Mouse (Mus musculus): ENCODE measurements around the gene Olfr139.

The Olfr139 gene

DNA sequence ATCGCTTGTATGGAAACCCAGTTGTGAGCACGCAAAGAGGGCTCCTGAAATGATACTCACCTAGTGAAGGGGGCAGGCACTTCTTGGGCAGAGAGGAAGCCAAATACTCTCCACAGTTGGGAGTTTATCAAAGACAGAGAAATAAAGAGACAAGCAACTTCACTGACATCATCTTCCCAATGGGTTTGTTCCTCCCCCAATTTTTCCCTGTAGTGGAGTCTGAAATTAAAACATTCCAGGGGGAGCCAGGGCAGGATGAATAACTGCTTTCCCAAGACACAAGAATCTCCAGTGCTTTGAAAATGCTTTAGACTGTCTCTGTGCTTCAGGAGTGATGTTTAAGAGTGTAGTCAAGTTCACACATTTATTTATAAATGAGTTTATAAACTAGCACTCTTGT, at the start of gene Olfr139, which contains the start of gene Olfr399:
Olfr139 (minus strand) TSS at position 101 of the 400 bp plus-strand sequence.
Olfr399 (minus strand) TSS at position 165 of the 400 bp plus-strand sequence.
- DNase-seq (ENCODE audit: low spot score in 2 of 2): no peak

DNA sequence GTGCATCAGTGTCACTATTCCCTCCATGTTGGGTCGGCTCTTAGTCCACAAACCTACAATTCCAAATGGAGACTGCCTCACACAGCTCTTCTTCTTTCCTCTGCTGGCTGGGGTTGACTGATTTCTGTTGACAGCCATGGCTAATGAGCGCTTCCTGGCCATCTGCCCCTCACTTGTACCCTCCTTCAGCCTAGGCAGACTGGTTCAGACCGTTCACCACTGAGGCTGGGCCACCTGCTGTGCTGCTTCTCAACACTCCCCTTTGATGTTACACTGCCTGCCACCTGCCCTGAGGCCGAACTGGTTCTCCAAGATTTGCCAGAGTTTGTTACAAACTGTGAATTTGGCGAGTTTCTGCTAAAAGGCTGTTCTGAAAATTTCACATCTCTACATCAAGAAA, 48.7 kb upstream of the Olfr139 start:
- DNase-seq (ENCODE audit: low spot score in 2 of 2): no peak

DNA sequence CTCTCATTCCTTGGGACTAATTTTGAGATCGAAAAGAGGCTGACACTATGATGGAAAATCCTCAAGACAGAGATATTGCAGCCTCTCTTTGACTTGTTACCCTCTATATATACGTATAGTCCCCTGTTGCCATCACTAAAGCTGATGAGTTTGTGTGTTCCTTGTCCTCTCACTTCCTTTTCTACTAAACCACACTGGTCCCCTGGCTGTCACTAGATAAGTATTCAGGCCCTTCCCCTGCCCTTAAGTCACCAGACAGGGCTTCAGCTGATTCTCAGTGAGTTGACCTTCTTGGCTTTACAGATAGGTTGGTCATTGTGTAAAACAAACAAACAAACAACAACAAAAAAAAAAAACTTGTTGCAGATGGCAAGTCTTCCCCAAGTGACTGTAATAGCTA, 45.2 kb upstream of the Olfr139 start:
- DNase-seq (ENCODE audit: low spot score in 2 of 2): no peak

DNA sequence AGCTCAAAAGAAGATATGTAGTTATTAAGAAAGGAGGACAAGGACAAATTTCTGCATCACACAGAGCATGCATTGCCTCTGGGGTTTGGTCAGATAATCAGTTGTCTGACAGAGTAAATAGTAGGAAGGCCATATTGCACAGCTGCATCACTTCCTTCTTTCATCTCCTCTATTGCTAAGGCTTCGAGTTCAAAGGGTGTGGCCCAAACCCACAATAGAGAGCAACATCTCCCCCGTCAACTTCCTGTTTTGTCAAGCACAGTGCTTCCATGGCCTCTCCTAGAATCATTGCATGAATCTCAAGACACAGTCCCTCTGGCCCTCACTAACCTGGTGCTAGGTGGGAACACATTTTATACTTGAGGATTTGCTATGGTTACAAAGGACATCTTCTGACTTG, 44.4 kb upstream of the Olfr139 start:
- DNase-seq (ENCODE audit: low spot score in 2 of 2): peak in 1 of 2 experiments; percentile 16

DNA sequence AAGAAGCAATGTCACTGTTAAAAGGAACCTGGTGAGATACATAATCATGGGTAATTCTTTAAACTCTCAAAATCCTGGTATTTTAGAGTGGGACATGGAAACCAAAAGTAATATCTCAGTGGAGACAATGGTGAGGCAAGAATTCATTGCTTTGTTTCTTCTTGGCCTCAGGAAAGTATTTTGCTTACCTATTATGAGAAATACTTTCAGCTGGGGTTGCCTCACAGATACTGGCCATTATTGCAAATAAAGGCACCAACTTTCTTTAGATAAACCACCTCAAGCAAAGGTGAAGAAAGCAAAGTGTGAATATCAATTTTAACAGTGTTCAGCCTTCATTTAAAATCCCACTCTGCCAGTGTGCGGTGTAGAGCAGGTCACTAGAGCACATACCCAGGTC, 13.3 kb upstream of the Olfr139 start, which contains the start of gene Zfp616:
Zfp616 (plus strand) TSS at position 301 of the 400 bp plus-strand sequence.
- no peak for DNase-seq (ENCODE audit: low spot score in 2 of 2)

DNA sequence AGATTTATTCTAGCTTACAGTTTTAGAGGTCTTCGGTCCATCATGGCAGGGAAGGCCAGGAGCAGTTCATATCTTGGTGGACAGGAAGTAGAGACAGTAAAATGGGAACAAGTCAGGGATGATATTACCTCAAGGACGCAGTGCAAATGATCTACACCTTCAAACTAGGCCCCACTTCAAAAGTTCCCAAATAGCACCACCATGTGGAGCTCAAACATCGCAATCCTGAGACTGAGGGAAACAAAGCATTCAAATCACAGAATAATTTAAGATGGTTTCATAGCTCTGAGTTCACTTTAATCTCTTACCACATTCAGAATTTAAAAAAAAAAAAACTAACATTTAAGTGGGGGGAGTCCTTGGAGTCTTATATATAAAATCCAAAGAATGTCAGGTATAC, 5.0 kb downstream of the Olfr139 start:
- DNase-seq (ENCODE audit: low spot score in 2 of 2): no peak

Measured in spleen, postnatal 10 days (tissue).